Mouse (Mus musculus): ENCODE measurements around the gene Shmt1. TPM values are rescaled to one million over a fixed set of nuclear protein-coding genes. Genes with fewer than 3 reads are reported as not detected.

Gene Shmt1
- total and polyA plus RNA-seq, 2 experiments from 2014 or later: 6.4 to 7.7 TPM

GRCm38 (mm10) chr11:60790472-60790871 is 21.0 kb downstream of the Shmt1 start:
- Histone ChIP-seq H3K27ac (ENCODE audit: low read depth, low read length) (no peak overlapping the region), H3K27me3 (ENCODE audit: insufficient read depth, low read length) (no peaks in the 10 kb centered on the region), H3K4me3 (ENCODE audit: low read depth, low read length) (no peak overlapping the region), H3K9ac (no peak overlapping the region), H3K9me3 (ENCODE audit: low read length) (no peaks in the 10 kb centered on the region), H3K4me1 (ENCODE audit: insufficient read depth) (no peaks in the 10 kb centered on the region), H3K36me3 (ENCODE audit: insufficient read depth) (peaks cover 28% of the 10 kb centered on the region), H3K4me2 (ENCODE audit: low read depth) (no peak overlapping the region)
- ATAC-seq (no peak), DNase-seq (no peak)
- no peak for TF ChIP-seq CTCF (IDR thresholded peaks at IDR 0.05; ENCODE audit: low read depth)
- 87% methylated on average over 2 of the region's 2 CpGs for WGBS

GRCm38 (mm10) chr11:60787595-60787994 is 23.9 kb downstream of the Shmt1 start:
- H3K4me3 ChIP-seq (ENCODE audit: low read depth, low read length): no peak overlapping the region
- no peaks in the 10 kb centered on the region for H3K27me3 ChIP-seq (ENCODE audit: insufficient read depth, low read length)
- H3K4me1 ChIP-seq (ENCODE audit: insufficient read depth): no peaks in the 10 kb centered on the region
- no peak for TF ChIP-seq CTCF (IDR thresholded peaks at IDR 0.05; ENCODE audit: low read depth)
- no peak for DNase-seq
- no peak for ATAC-seq
- H3K36me3 ChIP-seq (ENCODE audit: insufficient read depth): peaks cover 49% of the 10 kb centered on the region
- no peaks in the 10 kb centered on the region for H3K9me3 ChIP-seq (ENCODE audit: low read length)
- H3K9ac ChIP-seq: no peak overlapping the region
- WGBS: 50% methylated on average over 1 of the region's 1 CpGs
- H3K4me2 ChIP-seq (ENCODE audit: low read depth): no peak overlapping the region
- H3K27ac ChIP-seq (ENCODE audit: low read depth, low read length): no peak overlapping the region

- ATAC-seq (no peak), DNase-seq (no peak)
- Histone ChIP-seq H3K36me3 (ENCODE audit: insufficient read depth) (peaks cover 49% of the 10 kb centered on the region), H3K27me3 (ENCODE audit: insufficient read depth, low read length) (no peaks in the 10 kb centered on the region), H3K4me2 (ENCODE audit: low read depth) (no peak overlapping the region), H3K9me3 (ENCODE audit: low read length) (no peaks in the 10 kb centered on the region), H3K4me3 (ENCODE audit: low read depth, low read length) (no peak overlapping the region), H3K27ac (ENCODE audit: low read depth, low read length) (no peak overlapping the region), H3K4me1 (ENCODE audit: insufficient read depth) (peaks cover 16% of the 10 kb centered on the region), H3K9ac (no peak overlapping the region)
- TF ChIP-seq CTCF (IDR thresholded peaks at IDR 0.05; ENCODE audit: low read depth): no peak
- WGBS: 89% methylated on average over 8 of the region's 8 CpGs
Observed at GRCm38 (mm10) chr11:60784179-60784922, 27.2 kb downstream of the Shmt1 start.

- Histone ChIP-seq H3K27ac (ENCODE audit: low read depth, low read length) (no peak overlapping the region), H3K36me3 (ENCODE audit: insufficient read depth) (peaks cover 16% of the 10 kb centered on the region), H3K4me2 (ENCODE audit: low read depth) (peak overlapping the region; percentile 31; the same call in 1 of the 2 replicates), H3K4me1 (ENCODE audit: insufficient read depth) (peaks cover 38% of the 10 kb centered on the region), H3K4me3 (ENCODE audit: low read depth, low read length) (no peak overlapping the region), H3K9ac (no peak overlapping the region), H3K27me3 (ENCODE audit: insufficient read depth, low read length) (no peaks in the 10 kb centered on the region), H3K9me3 (ENCODE audit: low read length) (no peaks in the 10 kb centered on the region)
- 92% methylated on average over 10 of the region's 10 CpGs for WGBS
- DNase-seq (no peak), ATAC-seq (no peak)
- TF ChIP-seq CTCF (IDR thresholded peaks at IDR 0.05; ENCODE audit: low read depth): no peak
Observed at GRCm38 (mm10) chr11:60779673-60780189, 31.8 kb downstream of the Shmt1 start.

- DNase-seq: no peak
- Histone ChIP-seq H3K27ac (ENCODE audit: low read depth, low read length) (peak overlapping the region; percentile 83), H3K27me3 (ENCODE audit: insufficient read depth, low read length) (no peaks in the 10 kb centered on the region), H3K9ac (peak overlapping the region; percentile 77), H3K9me3 (ENCODE audit: low read length) (no peaks in the 10 kb centered on the region), H3K4me2 (ENCODE audit: low read depth) (peak overlapping the region; percentile 83), H3K36me3 (ENCODE audit: insufficient read depth) (0 out of 2 replicates have a peak, but pooled peaks cover 3% of the 10 kb centered on the region), H3K4me3 (ENCODE audit: low read depth, low read length) (peak overlapping the region; percentile 92), H3K4me1 (ENCODE audit: insufficient read depth) (peaks cover 38% of the 10 kb centered on the region)
- no peak for ATAC-seq
- WGBS: 30% methylated on average over 16 of the region's 16 CpGs
- TF ChIP-seq CTCF (IDR thresholded peaks at IDR 0.05; ENCODE audit: low read depth): no peak
Observed at GRCm38 (mm10) chr11:60777801-60778370, 33.6 kb downstream of the Shmt1 start.

GRCm38 (mm10) chr11:60776829-60777740 is 34.4 kb downstream of the Shmt1 start, which contains the start of the genes Top3a and Smcr8:
TSS of gene Top3a (minus strand) at chr11:60777365.
TSS of gene Smcr8 (plus strand) at chr11:60777524.
- TF ChIP-seq CTCF (IDR thresholded peaks at IDR 0.05; ENCODE audit: low read depth): no peak
- under 1% methylated on average over 62 of the region's 62 CpGs for WGBS

More at GRCm38 (mm10) chr11:60776829-60777740, 34.4 kb downstream of the Shmt1 start, which contains the start of the genes Top3a and Smcr8:
- DNase-seq (peak; percentile 95), ATAC-seq (peak; percentile 99)
- Histone ChIP-seq H3K4me2 (ENCODE audit: low read depth) (peak within 1 kb of the TSS; percentile 83), H3K9me3 (ENCODE audit: low read length) (no peaks in the 10 kb centered on the region), H3K4me1 (ENCODE audit: insufficient read depth) (peaks cover 38% of the 10 kb centered on the region), H3K27ac (ENCODE audit: low read depth, low read length) (peak within 1 kb of the TSS; percentile 83), H3K27me3 (ENCODE audit: insufficient read depth, low read length) (no peaks in the 10 kb centered on the region), H3K4me3 (ENCODE audit: low read depth, low read length) (peak within 1 kb of the TSS; percentile 92), H3K9ac (peak within 1 kb of the TSS; percentile 77), H3K36me3 (ENCODE audit: insufficient read depth) (0 out of 2 replicates have a peak, but pooled peaks cover 3% of the 10 kb centered on the region)
